Mouse (Mus musculus): ENCODE results near the gene Gm7173. TPM values are rescaled to one million over a fixed set of nuclear protein-coding genes. Genes with fewer than 3 reads are reported as not detected.

Gene Gm7173
- not detected in 2 replicates for polyA plus RNA-seq (2012; rRNA removed)

DNA sequence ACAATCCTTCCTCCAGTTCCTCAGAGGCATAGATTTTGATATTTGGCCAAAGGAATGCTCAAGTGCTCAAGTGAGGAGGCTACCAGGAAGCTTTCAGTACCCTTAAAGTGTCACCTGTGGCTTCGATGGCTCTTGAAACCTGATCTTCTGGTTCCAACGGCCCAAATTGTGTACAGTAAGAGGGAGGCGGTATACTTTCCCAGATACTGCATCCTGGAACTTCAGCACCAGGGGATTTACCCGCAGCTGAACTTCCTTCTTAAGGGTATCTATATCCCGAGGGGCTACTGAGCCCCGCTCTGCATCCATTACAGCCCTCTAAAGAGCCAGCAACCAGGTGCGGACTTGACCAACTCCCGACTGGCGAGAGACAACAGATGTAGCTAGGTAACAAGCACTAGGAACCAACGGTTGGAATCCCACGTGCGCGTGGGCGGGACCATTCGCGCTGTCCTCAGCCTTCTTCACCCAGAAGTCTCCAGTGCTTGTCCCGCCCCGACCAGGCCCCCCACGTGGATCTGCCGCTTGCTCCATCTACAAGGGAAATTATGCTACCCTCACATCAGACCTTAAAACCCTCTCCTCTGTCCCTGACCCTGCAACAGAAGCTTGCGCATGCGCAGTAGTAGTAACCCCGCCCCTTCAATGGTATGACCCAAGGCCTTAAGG, at the start of gene Gm7173:
Gm7173 (minus strand) TSS at position 309 of the 669 bp plus-strand sequence.
- Histone ChIP-seq H3K36me3 (ENCODE audit: control insufficient read depth, insufficient read depth, low read length) (no peaks in the 10 kb centered on the region), H3K27me3 (ENCODE audit: control insufficient read depth, insufficient read depth, low read length) (no peaks in the 10 kb centered on the region), H3K4me3 (ENCODE audit: extremely low read depth, insufficient read depth, insufficient read length) (no peak within 1 kb of the TSS), H3K27ac (ENCODE audit: insufficient read depth, low read length) (no peak within 1 kb of the TSS), H3K4me1 (ENCODE audit: control insufficient read depth, insufficient read depth, insufficient read length) (no peaks in the 10 kb centered on the region)
- TF ChIP-seq POLR2A (IDR thresholded peaks at IDR 0.05; ENCODE audit: low read depth, low read length): no peak
- no peak for TF ChIP-seq CTCF (IDR thresholded peaks at IDR 0.05; ENCODE audit: extremely low read depth, insufficient read depth, insufficient read length, insufficient replicate concordance)
- WGBS: 30% methylated on average over 23 of the region's 23 CpGs
- no peak for DNase-seq (ENCODE audit: low read depth in 1 of 2, low spot score in 2 of 2)

DNA sequence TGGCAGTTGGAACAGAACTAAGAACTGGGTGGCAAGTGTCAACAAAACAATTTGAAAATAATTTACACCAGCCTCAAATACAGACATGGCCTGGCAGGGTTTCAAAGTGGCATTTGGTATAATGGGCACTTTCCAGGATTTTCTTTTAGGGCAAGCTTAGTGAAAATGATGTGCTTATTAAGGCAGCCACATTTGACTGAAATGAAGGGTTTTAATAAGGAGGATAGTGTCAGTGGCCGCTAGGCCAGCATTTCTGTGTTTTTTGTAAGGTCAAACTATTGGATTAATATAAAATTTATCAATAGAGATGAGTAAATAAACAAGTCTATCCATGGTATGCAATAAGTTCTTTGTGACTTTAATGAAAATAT, 546 bp upstream of the Gm7173 start:
- 75% methylated on average over 1 of the region's 1 CpGs for WGBS

DNA sequence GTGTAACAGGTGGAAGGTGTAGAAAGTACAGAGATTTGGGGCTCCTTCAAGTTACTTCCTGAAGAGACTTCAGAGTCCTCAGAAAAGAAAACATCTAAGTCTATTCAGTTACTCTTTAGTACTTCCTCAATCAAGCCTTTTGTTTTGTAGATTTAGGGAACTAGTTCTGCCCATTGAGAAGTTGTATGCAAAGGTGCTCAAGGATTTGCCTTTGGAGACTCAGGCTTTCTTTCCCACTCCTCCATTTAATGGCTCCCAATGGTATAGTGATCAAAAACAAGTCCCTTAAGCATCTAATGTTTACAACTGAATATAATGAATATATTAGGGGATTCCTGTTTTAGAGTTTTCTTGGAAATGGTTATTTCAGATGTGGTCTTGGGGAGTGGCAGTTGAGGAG, 200.3 kb downstream of the Gm7173 start:
- no peaks in the 10 kb centered on the region for H3K27me3 ChIP-seq (ENCODE audit: control insufficient read depth, insufficient read depth, low read length)
- H3K27ac ChIP-seq (ENCODE audit: insufficient read depth, low read length): no peak overlapping the region
- H3K4me3 ChIP-seq (ENCODE audit: extremely low read depth, insufficient read depth, insufficient read length): no peak overlapping the region
- DNase-seq (ENCODE audit: low read depth in 1 of 2, low spot score in 2 of 2): no peak
- no peaks in the 10 kb centered on the region for H3K4me1 ChIP-seq (ENCODE audit: control insufficient read depth, insufficient read depth, insufficient read length)
- no peak for TF ChIP-seq CTCF (IDR thresholded peaks at IDR 0.05; ENCODE audit: extremely low read depth, insufficient read depth, insufficient read length, insufficient replicate concordance)
- TF ChIP-seq POLR2A (IDR thresholded peaks at IDR 0.05; ENCODE audit: low read depth, low read length): no peak
- H3K36me3 ChIP-seq (ENCODE audit: control insufficient read depth, insufficient read depth, low read length): no peaks in the 10 kb centered on the region

More for the DNA sequence above, 546 bp upstream of the Gm7173 start:
- Histone ChIP-seq H3K4me1 (ENCODE audit: control insufficient read depth, insufficient read depth, insufficient read length) (no peaks in the 10 kb centered on the region), H3K4me3 (ENCODE audit: extremely low read depth, insufficient read depth, insufficient read length) (no peak overlapping the region), H3K27me3 (ENCODE audit: control insufficient read depth, insufficient read depth, low read length) (no peaks in the 10 kb centered on the region), H3K36me3 (ENCODE audit: control insufficient read depth, insufficient read depth, low read length) (no peaks in the 10 kb centered on the region), H3K27ac (ENCODE audit: insufficient read depth, low read length) (no peak overlapping the region)
- no peak for TF ChIP-seq CTCF (IDR thresholded peaks at IDR 0.05; ENCODE audit: extremely low read depth, insufficient read depth, insufficient read length, insufficient replicate concordance)
- no peak for TF ChIP-seq POLR2A (IDR thresholded peaks at IDR 0.05; ENCODE audit: low read depth, low read length)
- no peak for DNase-seq (ENCODE audit: low read depth in 1 of 2, low spot score in 2 of 2)

Other genes with a start within 250 kb of the Gm7173 start
- not detected in 2 replicates for gene Mageb16, start 154.2 kb upstream of the Gm7173 start, polyA plus RNA-seq (2012; rRNA removed)

Data from spleen, adult 2 months (tissue).